Mouse (Mus musculus) heart, adult 2 months (tissue): ENCODE measurements around the gene Ccdc162.

Experiments used
- CTCF ChIP-seq: fragments of 200-600 bp; IDR thresholded peaks from 2 replicates; pipeline ENCODE4 v1.8.1; 2022; ENCODE audit warnings: antibody characterized with exemption, mild to moderate bottlenecking, moderate library complexity
- EP300 ChIP-seq: fragments of 200-500 bp; IDR thresholded peaks from 2 replicates; pipeline ENCODE4 v1.6.1; 2011; ENCODE audit warnings: low read depth, low read length, control low read depth; ENCODE audit not compliant: insufficient read depth
- POLR2A ChIP-seq: fragments of 200-500 bp; IDR thresholded peaks from 2 replicates; pipeline ENCODE4 v1.6.1; 2011; ENCODE audit warnings: mild to moderate bottlenecking, low read depth, low read length, control low read depth; ENCODE audit not compliant: insufficient read depth

DNA sequence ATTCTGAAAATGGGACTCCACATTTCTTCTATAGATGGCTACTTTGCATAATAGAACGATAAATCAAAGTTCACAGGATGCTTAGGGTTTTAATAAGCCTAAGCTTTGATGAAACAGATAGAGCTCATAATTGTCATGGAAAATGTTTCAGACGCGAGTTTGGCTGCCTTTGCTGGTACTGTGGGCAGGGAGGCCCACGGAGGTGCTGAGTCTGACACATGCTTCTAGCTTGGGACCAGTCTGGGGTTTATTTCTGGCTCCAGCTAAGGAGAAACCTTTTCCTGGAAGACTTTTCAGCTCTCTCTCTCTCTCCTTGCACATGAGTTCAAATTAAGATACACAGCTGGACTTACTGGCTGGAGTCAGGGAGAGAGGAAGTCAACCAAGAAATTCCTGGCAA is 144.2 kb downstream of the Ccdc162 start:
- TF ChIP-seq CTCF (no peak), POLR2A (no peak), EP300 (no peak)
